Mouse (Mus musculus): ENCODE measurements at regions not wholly inside any gene's neighbourhood (a gene's known extent, or its start where the extent isn't known, plus 50 kb on each side); places are given as distances from the start of the nearest gene placed in this dataset.

GRCm38 (mm10) chr2:12805096-12805495, 118.7 kb upstream of the Pter start:
- no peaks in the 10 kb centered on the region for H3K27me3 ChIP-seq (ENCODE audit: control insufficient read depth, insufficient read depth, low read length)
- no peak overlapping the region for H3K27ac ChIP-seq
- no peak overlapping the region for H3K4me3 ChIP-seq (ENCODE audit: insufficient read depth in 1 of 2, low read depth in 2 of 2, low read length in 2 of 2)
- H3K9me3 ChIP-seq (ENCODE audit: control insufficient read depth, low read length): no peaks in the 10 kb centered on the region
- TF ChIP-seq CTCF (IDR thresholded peaks at IDR 0.05; ENCODE audit: low read depth) (no peak), EP300 (IDR thresholded peaks at IDR 0.05; ENCODE audit: low read depth) (no peak)
- H3K4me2 ChIP-seq (ENCODE audit: low read depth): no peak overlapping the region
- ATAC-seq (ENCODE audit: insufficient read depth) (no peak), DNase-seq (ENCODE audit: low read depth in 3 of 3, low spot score in 3 of 3) (no peak)
- WGBS (ENCODE audit: insufficient replicate concordance): 54% methylated on average over 2 of the region's 2 CpGs
- H3K36me3 ChIP-seq (replicated peaks; ENCODE audit: control insufficient read depth, insufficient read depth, low read depth): no peaks in the 10 kb centered on the region
- no peaks in the 10 kb centered on the region for H3K4me1 ChIP-seq (replicated peaks; ENCODE audit: control insufficient read depth in 2 of 2, insufficient read depth in 2 of 2, low read length in 1 of 2)
- H3K9ac ChIP-seq (replicated peaks): no peak overlapping the region

GRCm38 (mm10) chr2:12808466-12808865, 115.4 kb upstream of the Pter start:
- Histone ChIP-seq H3K27me3 (ENCODE audit: control insufficient read depth, insufficient read depth, low read length) (no peaks in the 10 kb centered on the region), H3K4me1 (replicated peaks; ENCODE audit: control insufficient read depth in 2 of 2, insufficient read depth in 2 of 2, low read length in 1 of 2) (no peaks in the 10 kb centered on the region), H3K27ac (no peak overlapping the region), H3K4me3 (ENCODE audit: insufficient read depth in 1 of 2, low read depth in 2 of 2, low read length in 2 of 2) (no peak overlapping the region), H3K36me3 (replicated peaks; ENCODE audit: control insufficient read depth, insufficient read depth, low read depth) (no peaks in the 10 kb centered on the region), H3K4me2 (ENCODE audit: low read depth) (no peak overlapping the region), H3K9ac (replicated peaks) (no peak overlapping the region), H3K9me3 (ENCODE audit: control insufficient read depth, low read length) (no peaks in the 10 kb centered on the region)
- ATAC-seq (ENCODE audit: insufficient read depth) (no peak), DNase-seq (ENCODE audit: low read depth in 3 of 3, low spot score in 3 of 3) (no peak)
- TF ChIP-seq CTCF (IDR thresholded peaks at IDR 0.05; ENCODE audit: low read depth) (no peak), EP300 (IDR thresholded peaks at IDR 0.05; ENCODE audit: low read depth) (no peak)
- WGBS (ENCODE audit: insufficient replicate concordance): 52% methylated on average over 5 of the region's 5 CpGs

- H3K9me3 ChIP-seq (ENCODE audit: control insufficient read depth, low read length): no peaks in the 10 kb centered on the region
- H3K27ac ChIP-seq: no peak overlapping the region
- no peaks in the 10 kb centered on the region for H3K27me3 ChIP-seq (ENCODE audit: control insufficient read depth, insufficient read depth, low read length)
- H3K36me3 ChIP-seq (replicated peaks; ENCODE audit: control insufficient read depth, insufficient read depth, low read depth): no peaks in the 10 kb centered on the region
- no peak overlapping the region for H3K9ac ChIP-seq (replicated peaks)
- H3K4me1 ChIP-seq (replicated peaks; ENCODE audit: control insufficient read depth in 2 of 2, insufficient read depth in 2 of 2, low read length in 1 of 2): no peaks in the 10 kb centered on the region
- no peak overlapping the region for H3K4me2 ChIP-seq (ENCODE audit: low read depth)
- ATAC-seq (ENCODE audit: insufficient read depth) (no peak), DNase-seq (ENCODE audit: low read depth in 3 of 3, low spot score in 3 of 3) (no peak)
- TF ChIP-seq EP300 (IDR thresholded peaks at IDR 0.05; ENCODE audit: low read depth) (no peak), CTCF (IDR thresholded peaks at IDR 0.05; ENCODE audit: low read depth) (no peak)
- H3K4me3 ChIP-seq (ENCODE audit: insufficient read depth in 1 of 2, low read depth in 2 of 2, low read length in 2 of 2): no peak overlapping the region
- WGBS (ENCODE audit: insufficient replicate concordance): 60% methylated on average over 5 of the region's 5 CpGs
Measured at GRCm38 (mm10) chr2:12815339-12815738, 108.5 kb upstream of the Pter start.

DNA sequence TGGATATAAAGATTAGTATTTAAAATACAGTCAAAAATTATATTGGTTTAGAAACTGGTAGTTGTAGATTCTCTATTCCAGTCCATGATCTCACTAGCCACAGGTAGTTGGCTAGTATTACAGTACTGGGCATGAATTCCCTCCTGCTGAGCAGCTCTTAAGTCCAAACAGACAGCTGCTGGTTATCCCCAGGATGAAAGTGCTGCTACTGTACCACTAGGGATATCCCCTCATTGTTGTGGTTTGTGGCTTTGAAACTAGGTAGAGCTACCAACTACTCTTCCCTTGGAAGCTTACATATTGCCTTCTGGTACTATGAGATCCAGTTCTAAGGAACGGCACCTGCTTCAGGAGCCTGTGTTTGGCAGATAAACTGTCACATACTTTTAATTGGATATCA, 97.9 kb upstream of the Pter start:
- no peaks in the 10 kb centered on the region for H3K36me3 ChIP-seq (replicated peaks; ENCODE audit: control insufficient read depth, insufficient read depth, low read depth)
- ATAC-seq (ENCODE audit: insufficient read depth): no peak
- TF ChIP-seq CTCF (IDR thresholded peaks at IDR 0.05; ENCODE audit: low read depth) (no peak), EP300 (IDR thresholded peaks at IDR 0.05; ENCODE audit: low read depth) (no peak)
- H3K4me1 ChIP-seq (replicated peaks; ENCODE audit: control insufficient read depth in 2 of 2, insufficient read depth in 2 of 2, low read length in 1 of 2): no peaks in the 10 kb centered on the region
- no peak overlapping the region for H3K4me3 ChIP-seq (ENCODE audit: insufficient read depth in 1 of 2, low read depth in 2 of 2, low read length in 2 of 2)
- H3K27me3 ChIP-seq (ENCODE audit: control insufficient read depth, insufficient read depth, low read length): no peaks in the 10 kb centered on the region
- H3K9ac ChIP-seq (replicated peaks): no peak overlapping the region
- no peak overlapping the region for H3K27ac ChIP-seq
- no peak for DNase-seq (ENCODE audit: low read depth in 3 of 3, low spot score in 3 of 3)
- H3K9me3 ChIP-seq (ENCODE audit: control insufficient read depth, low read length): no peaks in the 10 kb centered on the region
- H3K4me2 ChIP-seq (ENCODE audit: low read depth): no peak overlapping the region
- WGBS (ENCODE audit: insufficient replicate concordance): 84% methylated on average over 1 of the region's 1 CpGs

- Histone ChIP-seq H3K27me3 (ENCODE audit: control insufficient read depth, insufficient read depth, low read length) (no peaks in the 10 kb centered on the region), H3K9me3 (ENCODE audit: control insufficient read depth, low read length) (no peaks in the 10 kb centered on the region), H3K4me1 (replicated peaks; ENCODE audit: control insufficient read depth in 2 of 2, insufficient read depth in 2 of 2, low read length in 1 of 2) (no peaks in the 10 kb centered on the region), H3K4me3 (ENCODE audit: insufficient read depth in 1 of 2, low read depth in 2 of 2, low read length in 2 of 2) (no peak overlapping the region), H3K27ac (no peak overlapping the region), H3K4me2 (ENCODE audit: low read depth) (no peak overlapping the region), H3K36me3 (replicated peaks; ENCODE audit: control insufficient read depth, insufficient read depth, low read depth) (no peaks in the 10 kb centered on the region), H3K9ac (replicated peaks) (no peak overlapping the region)
- DNase-seq (ENCODE audit: low read depth in 3 of 3, low spot score in 3 of 3) (no peak), ATAC-seq (ENCODE audit: insufficient read depth) (no peak)
- 78% methylated on average over 3 of the region's 3 CpGs for WGBS (ENCODE audit: insufficient replicate concordance)
- no peak for TF ChIP-seq CTCF (IDR thresholded peaks at IDR 0.05; ENCODE audit: low read depth)
- no peak for TF ChIP-seq EP300 (IDR thresholded peaks at IDR 0.05; ENCODE audit: low read depth)
Measured at GRCm38 (mm10) chr2:12833579-12833978, 90.3 kb upstream of the Pter start.

All from liver, embryonic 14.5 days (tissue).